Mouse (Mus musculus) sigmoid colon, adult 10 weeks (tissue): Measurements from ENCODE around the gene Emg1. TPM values are rescaled to one million over a fixed set of nuclear protein-coding genes. Genes with fewer than 3 reads are reported as not detected.

Source experiments
- polyA plus RNA-seq: library from polyadenylated mRNA; stranded (reverse); fragments of 350-450 nt; fragmentation: Illumina TruSeq; extraction: RNeasy Lipid Tissue Mini Kit (QIAGEN cat#74804); gene quantifications from one replicate; pipeline ENCODE4 v1.2.3, GENCODE M21; 2014; ENCODE audit warnings: low read depth, low replicate concordance

Emg1 gene
- 14.0 TPM for polyA plus RNA-seq

GRCm38 (mm10) chr6:124711824-124712782, at the start of gene Emg1, which contains the start of gene Phb2:
Gene Emg1, minus strand, starts transcription at chr6:124712178.
Gene Phb2, plus strand, starts transcription at chr6:124712336.

GRCm38 (mm10) chr6:124755831-124756595, 44.0 kb upstream of the Emg1 start, which contains the start of the genes Gm45234 and Atn1:
Gene Gm45234, minus strand, starts transcription at chr6:124756021.
Gene Atn1, minus strand, starts transcription at chr6:124756524.

GRCm38 (mm10) chr6:124740888-124741761, 29.1 kb upstream of the Emg1 start, which contains the start of gene Grcc10:
Gene Grcc10, minus strand, starts transcription at chr6:124741374.

GRCm38 (mm10) chr6:124738511-124739023, 26.6 kb upstream of the Emg1 start, which contains the start of gene Ptpn6:
Gene Ptpn6, minus strand, starts transcription at chr6:124738714.

GRCm38 (mm10) chr6:124662477-124663423, 49.2 kb downstream of the Emg1 start, which contains the start of gene Lpcat3:
Gene Lpcat3, plus strand, starts transcription at chr6:124663027.

Other genes with a start within 250 kb of the Emg1 start
- not detected for gene Clstn3, start 247.4 kb downstream of the Emg1 start, polyA plus RNA-seq
- 1.1 TPM for gene C1rl, start 219.1 kb downstream of the Emg1 start, polyA plus RNA-seq
- gene C1ra, start 199.8 kb downstream of the Emg1 start, polyA plus RNA-seq = 11.3 TPM
- gene C1s1, start 169.8 kb downstream of the Emg1 start, polyA plus RNA-seq = 103 TPM
- gene C1rb, start 141.9 kb downstream of the Emg1 start, polyA plus RNA-seq = not detected
- gene C1s2, start 76.1 kb downstream of the Emg1 start, polyA plus RNA-seq = 0.16 TPM
- gene Lpcat3, start 49.2 kb downstream of the Emg1 start, polyA plus RNA-seq = 44.6 TPM
- 30.3 TPM for gene Phb2, start 158 bp upstream of the Emg1 start, polyA plus RNA-seq
- 1.9 TPM for gene Ptpn6, start 26.5 kb upstream of the Emg1 start, polyA plus RNA-seq
- gene Grcc10, start 29.2 kb upstream of the Emg1 start, polyA plus RNA-seq = 3.7 TPM
- gene Gm45234, start 43.8 kb upstream of the Emg1 start, polyA plus RNA-seq = not detected
- 0.63 TPM for gene Atn1, start 44.3 kb upstream of the Emg1 start, polyA plus RNA-seq
- gene Eno2, start 57.5 kb upstream of the Emg1 start, polyA plus RNA-seq = 1.9 TPM
- 0.32 TPM for gene Lrrc23, start 67.5 kb upstream of the Emg1 start, polyA plus RNA-seq
- not detected for gene Spsb2, start 96.5 kb upstream of the Emg1 start, polyA plus RNA-seq
- 30.7 TPM for gene Tpi1, start 102.1 kb upstream of the Emg1 start, polyA plus RNA-seq
- 25.3 TPM for gene Usp5, start 117.3 kb upstream of the Emg1 start, polyA plus RNA-seq
- gene Cdca3, start 117.4 kb upstream of the Emg1 start, polyA plus RNA-seq = 3.8 TPM
- not detected for gene Gnb3, start 128.1 kb upstream of the Emg1 start, polyA plus RNA-seq
- 0.60 TPM for gene P3h3, start 145.6 kb upstream of the Emg1 start, polyA plus RNA-seq
- not detected for gene Gpr162, start 151.8 kb upstream of the Emg1 start, polyA plus RNA-seq
- 2.6 TPM for gene Cd4, start 176.0 kb upstream of the Emg1 start, polyA plus RNA-seq
- not detected for gene Lag3, start 199.5 kb upstream of the Emg1 start, polyA plus RNA-seq
- 183 TPM for gene Ptms, start 207.9 kb upstream of the Emg1 start, polyA plus RNA-seq
- 11.7 TPM for gene Mlf2, start 219.2 kb upstream of the Emg1 start, polyA plus RNA-seq